Mouse (Mus musculus) heart, adult 2 months (tissue): ENCODE data around the gene Grxcr1. TPM values are rescaled to one million over a fixed set of nuclear protein-coding genes. Genes with fewer than 3 reads are reported as not detected.

Experiments
- DNase-seq, 2 experiments: peaks; one replicate each; pipeline ENCODE4 v3.0.0; 2021
- H3K27ac ChIP-seq: fragments of 200-600 bp; 2 replicates; pipeline ENCODE4 v1.8.1; 2022
- H3K27me3 ChIP-seq: fragments of 200-500 bp; 2 replicates; pipeline ENCODE4 v1.6.1; 2012; ENCODE audit warnings: mild to moderate bottlenecking, low read length, inconsistent platforms, mixed read lengths; ENCODE audit not compliant: control insufficient read depth, insufficient read depth
- H3K36me3 ChIP-seq: fragments of 200-500 bp; 2 replicates; pipeline ENCODE4 v1.6.1; 2012; ENCODE audit warnings: low read length, inconsistent platforms; ENCODE audit not compliant: control insufficient read depth, insufficient read depth
- H3K4me1 ChIP-seq: fragments of 200-500 bp; 2 replicates; pipeline ENCODE4 v1.6.1; 2011; ENCODE audit warnings: low read length; ENCODE audit not compliant: control insufficient read depth, insufficient read depth
- H3K4me3 ChIP-seq: fragments of 200-600 bp; 2 replicates; pipeline ENCODE4 v1.8.1; 2022
- H3K79me2 ChIP-seq: fragments of 200-500 bp; replicated peaks from 2 replicates; pipeline ENCODE4 v1.6.1; 2012; ENCODE audit warnings: mild to moderate bottlenecking, inconsistent platforms, low read length, moderate library complexity, mixed read lengths; ENCODE audit not compliant: control insufficient read depth, insufficient read depth
- H3K9ac ChIP-seq: fragments of 200-500 bp; 2 replicates; pipeline ENCODE4 v1.6.1; 2012; ENCODE audit warnings: low read depth, mild to moderate bottlenecking, control low read depth, inconsistent platforms, low read length, mixed read lengths
- POLR2A ChIP-seq: fragments of 200-500 bp; IDR thresholded peaks from 2 replicates; pipeline ENCODE4 v1.6.1; 2011; ENCODE audit warnings: mild to moderate bottlenecking, low read depth, low read length, control low read depth; ENCODE audit not compliant: insufficient read depth
- WGBS: fragments of 180-500 bp; shearing (Covaris S2); methylation state at CpG from one replicate; pipeline ENCODE4 v1.1.7; 2018; 5-methylcytosine and 5-hydroxymethylcytosine counted together
- intact Hi-C: fragments of 180-260 bp; cut with DNase I; formaldehyde crosslinking; loops from one replicate; pipeline ENCODE4 v1.15.1; 2025
- polyA plus RNA-seq: library from polyadenylated mRNA; depleted of rRNA; stranded (reverse); fragments of >200 nt; gene quantifications from 2 replicates; pipeline ENCODE4 v1.2.3, GENCODE M21; 2012; rRNA removed
- total RNA-seq, 2 experiments: library from RNA; stranded (reverse); gene quantifications; 2 replicates each; pipeline ENCODE4 v1.2.3; 2021

Grxcr1 gene
- total and polyA plus RNA-seq, 3 experiments: not detected

- no peaks in the 10 kb centered on the region for H3K36me3 ChIP-seq
- H3K27me3 ChIP-seq: no peaks in the 10 kb centered on the region
- H3K27ac ChIP-seq: no peak overlapping the region
- no peaks in the 10 kb centered on the region for H3K4me1 ChIP-seq
- no peaks in the 10 kb centered on the region for H3K79me2 ChIP-seq
- 59% methylated on average over 7 of the region's 7 CpGs for WGBS
- TF ChIP-seq POLR2A: no peak
- DNase-seq: no peak
- no peak overlapping the region for H3K9ac ChIP-seq
- intact Hi-C loops: no loop called here
- no peak overlapping the region for H3K4me3 ChIP-seq
These were observed 134.3 kb downstream of the Grxcr1 start for GRCm38 (mm10) chr5:68165954-68166353.

Other genes with a start within 250 kb of the Grxcr1 start
- 10 to 100 TPM; 21.8 to 21.9 TPM for gene Atp8a1, start 184.4 kb upstream of the Grxcr1 start, total RNA-seq
- 8.8 and 15.3 TPM in 2 replicates for gene Atp8a1, start 184.4 kb upstream of the Grxcr1 start, polyA plus RNA-seq
- not detected for gene Gm5108, start 90.2 kb upstream of the Grxcr1 start, total RNA-seq
- not detected in 2 replicates for gene Gm5108, start 90.2 kb upstream of the Grxcr1 start, polyA plus RNA-seq
- gene Gm21905, start 85.4 kb upstream of the Grxcr1 start, total RNA-seq: not detected
- not detected in 2 replicates for gene Gm21905, start 85.4 kb upstream of the Grxcr1 start, polyA plus RNA-seq